Mouse (Mus musculus) bone marrow, adult 2 months (tissue): ENCODE data around the gene Gm17364.

Experiments
- CTCF ChIP-seq: fragments of 200-500 bp; IDR thresholded peaks from 2 replicates; pipeline ENCODE4 v1.5.1; 2011; ENCODE audit warnings: low read length, control low read depth; ENCODE audit not compliant: control insufficient read depth, insufficient read depth
- POLR2A ChIP-seq: fragments of 200-500 bp; IDR thresholded peaks from 2 replicates; pipeline ENCODE4 v1.6.1; 2011; ENCODE audit warnings: low read depth, mild to moderate bottlenecking, control low read depth, low read length, borderline replicate concordance; ENCODE audit not compliant: control insufficient read depth

- TF ChIP-seq CTCF = no peak
- no peak for TF ChIP-seq POLR2A
These were observed 38.6 kb downstream of the Gm17364 start for GRCm38 (mm10) chr13:41235181-41235580.
